Mouse (Mus musculus) embryonic facial prominence, embryonic 15.5 days (tissue): Measurements from ENCODE around the gene Csnk1d. TPM values are rescaled to one million over a fixed set of nuclear protein-coding genes. Genes with fewer than 3 reads are reported as not detected.

Experiments used
- ATAC-seq: fragments of 200-750 bp; cut with Nextera tagmentation; 2 replicates; pipeline ENCODE4 v1.8.0; 2017; ENCODE audit warnings: low read depth, moderate TSS enrichment; ENCODE audit not compliant: insufficient number of reproducible peaks, low FRiP score, low TSS enrichment
- H3K27ac ChIP-seq: fragments of 300-500 bp; sonication (generic); replicated peaks from 2 replicates; pipeline ENCODE4 v1.5.1; 2015; ENCODE audit warnings: mild to moderate bottlenecking, inconsistent platforms
- H3K27me3 ChIP-seq: fragments of 300-500 bp; sonication (generic); 2 replicates; pipeline ENCODE4 v1.6.1; 2015; ENCODE audit warnings: inconsistent platforms
- H3K36me3 ChIP-seq: fragments of 300-500 bp; sonication (generic); 2 replicates; pipeline ENCODE4 v1.6.1; 2015; ENCODE audit warnings: mild to moderate bottlenecking, inconsistent platforms
- H3K4me1 ChIP-seq: fragments of 300-500 bp; sonication (generic); 2 replicates; pipeline ENCODE4 v1.6.1; 2015; ENCODE audit warnings: inconsistent platforms
- H3K4me2 ChIP-seq: fragments of 300-500 bp; sonication (generic); replicated peaks from 2 replicates; pipeline ENCODE4 v1.6.1; 2015; ENCODE audit warnings: mild to moderate bottlenecking, inconsistent platforms
- H3K4me3 ChIP-seq: fragments of 300-500 bp; sonication (generic); replicated peaks from 2 replicates; pipeline ENCODE4 v1.5.1; 2015; ENCODE audit warnings: mild to moderate bottlenecking, inconsistent platforms
- H3K9ac ChIP-seq: fragments of 300-500 bp; sonication (generic); 2 replicates; pipeline ENCODE4 v1.6.1; 2015; ENCODE audit warnings: inconsistent platforms
- H3K9me3 ChIP-seq: fragments of 300-500 bp; sonication (generic); replicated peaks from 2 replicates; pipeline ENCODE4 v1.6.1; 2016; ENCODE audit warnings: inconsistent platforms
- WGBS: fragments of 180-500 bp; shearing (Covaris S2); methylation state at CpG from one replicate; pipeline ENCODE4 v1.1.7; 2015; 5-methylcytosine and 5-hydroxymethylcytosine counted together
- polyA plus RNA-seq: library from polyadenylated mRNA; unstranded; fragments of >200 nt; fragmentation: Nextera tagmentation; extraction: Ambion mirVana; gene quantifications from 2 replicates; pipeline ENCODE4 v1.2.1, GENCODE M21; 2015

Csnk1d gene
- polyA plus RNA-seq, result 123 and 125 TPM in 2 replicates

- Histone ChIP-seq H3K27ac (peak within 1 kb of the TSS; percentile 93), H3K27me3 (no peaks in the 10 kb centered on the region), H3K9ac (peak within 1 kb of the TSS; percentile 99), H3K4me1 (peaks cover 46% of the 10 kb centered on the region), H3K36me3 (peaks cover 12% of the 10 kb centered on the region), H3K9me3 (no peaks in the 10 kb centered on the region), H3K4me3 (peak within 1 kb of the TSS; percentile 96), H3K4me2 (peak within 1 kb of the TSS; percentile 78)
- under 1% methylated on average over 59 of the region's 59 CpGs for WGBS
- ATAC-seq, result peak; percentile 90
Observed at GRCm38 (mm10) chr11:120990951-120991526, at the start of gene Csnk1d. Gene Csnk1d, minus strand, starts transcription at chr11:120991330.

- H3K9me3 ChIP-seq, result no peaks in the 10 kb centered on the region
- no peak for ATAC-seq
- H3K9ac ChIP-seq, result no peak within 1 kb of the TSS
- no peak within 1 kb of the TSS for H3K4me2 ChIP-seq
- no peaks in the 10 kb centered on the region for H3K36me3 ChIP-seq
- H3K4me3 ChIP-seq, result no peak within 1 kb of the TSS
- no peaks in the 10 kb centered on the region for H3K4me1 ChIP-seq
- 77% methylated on average over 5 of the region's 5 CpGs for WGBS
- H3K27ac ChIP-seq, result no peak within 1 kb of the TSS
- H3K27me3 ChIP-seq, result 0 out of 2 replicates have a peak, but pooled peaks cover 3% of the 10 kb centered on the region
Observed at GRCm38 (mm10) chr11:121039302-121039701, 48.2 kb upstream of the Csnk1d start, which contains the start of gene Cd7. Gene Cd7, minus strand, starts transcription at chr11:121039418.

GRCm38 (mm10) chr11:121038366-121039240 lies 47.5 kb upstream of the Csnk1d start:
- H3K27me3 ChIP-seq, result 0 out of 2 replicates have a peak, but pooled peaks cover 3% of the 10 kb centered on the region
- no peak overlapping the region for H3K27ac ChIP-seq
- no peaks in the 10 kb centered on the region for H3K4me1 ChIP-seq
- no peak for ATAC-seq
- H3K4me3 ChIP-seq, result no peak overlapping the region
- no peak overlapping the region for H3K9ac ChIP-seq
- no peak overlapping the region for H3K4me2 ChIP-seq
- H3K9me3 ChIP-seq, result no peaks in the 10 kb centered on the region
- WGBS, result 82% methylated on average over 11 of the region's 11 CpGs
- no peaks in the 10 kb centered on the region for H3K36me3 ChIP-seq

- ATAC-seq, result no peak
- Histone ChIP-seq H3K9me3 (no peaks in the 10 kb centered on the region), H3K27me3 (0 out of 2 replicates have a peak, but pooled peaks cover 3% of the 10 kb centered on the region), H3K4me3 (no peak overlapping the region), H3K36me3 (no peaks in the 10 kb centered on the region), H3K27ac (no peak overlapping the region), H3K9ac (no peak overlapping the region), H3K4me1 (no peaks in the 10 kb centered on the region), H3K4me2 (no peak overlapping the region)
- 76% methylated on average over 5 of the region's 5 CpGs for WGBS
Observed at GRCm38 (mm10) chr11:121033118-121033517, 42.0 kb upstream of the Csnk1d start.

GRCm38 (mm10) chr11:121027259-121027658 lies 36.1 kb upstream of the Csnk1d start:
- no peaks in the 10 kb centered on the region for H3K36me3 ChIP-seq
- H3K27me3 ChIP-seq, result no peaks in the 10 kb centered on the region
- no peak overlapping the region for H3K4me2 ChIP-seq
- no peak overlapping the region for H3K9ac ChIP-seq
- ATAC-seq, result no peak
- H3K9me3 ChIP-seq, result no peaks in the 10 kb centered on the region
- WGBS, result 88% methylated on average over 7 of the region's 7 CpGs
- no peak overlapping the region for H3K4me3 ChIP-seq
- H3K27ac ChIP-seq, result no peak overlapping the region
- no peaks in the 10 kb centered on the region for H3K4me1 ChIP-seq

- no peaks in the 10 kb centered on the region for H3K27me3 ChIP-seq
- no peak overlapping the region for H3K9ac ChIP-seq
- H3K9me3 ChIP-seq, result no peaks in the 10 kb centered on the region
- H3K36me3 ChIP-seq, result no peaks in the 10 kb centered on the region
- no peak overlapping the region for H3K4me3 ChIP-seq
- H3K4me1 ChIP-seq, result no peaks in the 10 kb centered on the region
- no peak for ATAC-seq
- H3K27ac ChIP-seq, result no peak overlapping the region
- 64% methylated on average over 6 of the region's 6 CpGs for WGBS
- H3K4me2 ChIP-seq, result no peak overlapping the region
Observed at GRCm38 (mm10) chr11:121024163-121024562, 33.0 kb upstream of the Csnk1d start.

- Histone ChIP-seq H3K9ac (no peak overlapping the region), H3K4me2 (no peak overlapping the region), H3K4me3 (no peak overlapping the region), H3K36me3 (no peaks in the 10 kb centered on the region), H3K27ac (no peak overlapping the region), H3K27me3 (no peaks in the 10 kb centered on the region), H3K4me1 (peaks cover 11% of the 10 kb centered on the region), H3K9me3 (no peaks in the 10 kb centered on the region)
- WGBS, result 85% methylated on average over 5 of the region's 5 CpGs
- ATAC-seq, result no peak
Observed at GRCm38 (mm10) chr11:121019501-121019900, 28.4 kb upstream of the Csnk1d start.

- Histone ChIP-seq H3K4me2 (no peak overlapping the region), H3K27me3 (no peaks in the 10 kb centered on the region), H3K4me1 (peaks cover 12% of the 10 kb centered on the region), H3K9ac (no peak overlapping the region), H3K9me3 (no peaks in the 10 kb centered on the region), H3K36me3 (no peaks in the 10 kb centered on the region), H3K27ac (no peak overlapping the region), H3K4me3 (no peak overlapping the region)
- 36% methylated on average over 3 of the region's 3 CpGs for WGBS
- 0 out of 2 replicates have a peak, but pooled peaks have one; percentile 55 for ATAC-seq
Observed at GRCm38 (mm10) chr11:121017703-121018102, 26.6 kb upstream of the Csnk1d start.

- no peak for ATAC-seq
- 49% methylated on average over 6 of the region's 6 CpGs for WGBS
- Histone ChIP-seq H3K9ac (no peak overlapping the region), H3K27ac (no peak overlapping the region), H3K4me2 (no peak overlapping the region; the same call in 1 of the 2 replicates), H3K4me1 (peaks cover 12% of the 10 kb centered on the region), H3K36me3 (no peaks in the 10 kb centered on the region), H3K27me3 (no peaks in the 10 kb centered on the region), H3K4me3 (no peak overlapping the region), H3K9me3 (no peaks in the 10 kb centered on the region)
Observed at GRCm38 (mm10) chr11:121015472-121015871, 24.3 kb upstream of the Csnk1d start.

GRCm38 (mm10) chr11:121014896-121015300 lies 23.8 kb upstream of the Csnk1d start:
- WGBS, result 48% methylated on average over 19 of the region's 19 CpGs
- no peak for ATAC-seq
- Histone ChIP-seq H3K4me3 (peak overlapping the region; percentile 20; the same call in 1 of the 2 replicates), H3K36me3 (no peaks in the 10 kb centered on the region), H3K27me3 (no peaks in the 10 kb centered on the region), H3K4me2 (peak overlapping the region; percentile 41), H3K9ac (no peak overlapping the region), H3K4me1 (peaks cover 12% of the 10 kb centered on the region), H3K9me3 (no peaks in the 10 kb centered on the region), H3K27ac (no peak overlapping the region)

GRCm38 (mm10) chr11:121013656-121014055 lies 22.5 kb upstream of the Csnk1d start:
- 76% methylated on average over 7 of the region's 7 CpGs for WGBS
- no peaks in the 10 kb centered on the region for H3K9me3 ChIP-seq
- no peak overlapping the region for H3K9ac ChIP-seq
- no peaks in the 10 kb centered on the region for H3K27me3 ChIP-seq
- H3K27ac ChIP-seq, result no peak overlapping the region
- H3K4me2 ChIP-seq, result no peak overlapping the region
- H3K4me3 ChIP-seq, result no peak overlapping the region
- peaks cover 12% of the 10 kb centered on the region for H3K4me1 ChIP-seq
- H3K36me3 ChIP-seq, result no peaks in the 10 kb centered on the region
- no peak for ATAC-seq
